Mouse (Mus musculus) layer of hippocampus, adult 8-10 months (tissue): ENCODE results near the gene A3galt2. TPM values are rescaled to one million over a fixed set of nuclear protein-coding genes. Genes with fewer than 3 reads are reported as not detected.

Source experiments
- DNase-seq, 2 experiments: peaks; one replicate each; pipeline ENCODE4 v3.0.0; 2022; ENCODE audit warnings: low spot score in 2 of 2
- total RNA-seq, 4 experiments: library from RNA; stranded (reverse); gene quantifications; 2 replicates each; pipeline ENCODE4 v1.2.4; 2022

The A3galt2 gene
- total RNA-seq, 4 experiments from 2014 or later = 0.13 to 0.53 (median 0.22) TPM

GRCm38 (mm10) chr4:128727721-128728430, 27.3 kb upstream of the A3galt2 start:
- no peak for DNase-seq

DNA sequence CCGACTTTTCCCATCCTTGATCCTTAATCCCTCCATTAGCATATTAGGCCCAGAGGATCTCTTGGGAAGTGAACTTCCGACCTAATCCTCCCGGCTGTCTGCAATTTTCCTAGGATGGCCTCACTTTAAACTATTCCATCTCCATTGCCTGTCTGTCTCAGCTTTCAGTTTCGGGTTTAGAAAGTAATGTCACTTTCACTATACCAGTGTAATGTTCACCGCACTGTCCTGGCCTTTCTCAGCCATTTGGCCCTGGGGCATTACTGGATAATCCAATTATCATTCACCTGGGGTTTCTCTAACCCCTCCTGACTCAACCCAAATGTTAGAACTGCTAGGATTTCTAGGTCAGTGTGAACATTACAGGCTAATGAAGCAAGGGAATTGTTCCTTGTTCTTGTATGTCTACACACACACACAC, 26.7 kb upstream of the A3galt2 start:
- no peak for DNase-seq

GRCm38 (mm10) chr4:128729033-128729708, 26.0 kb upstream of the A3galt2 start:
- no peak for DNase-seq

GRCm38 (mm10) chr4:128729709-128730037, 25.5 kb upstream of the A3galt2 start:
- no peak for DNase-seq

DNA sequence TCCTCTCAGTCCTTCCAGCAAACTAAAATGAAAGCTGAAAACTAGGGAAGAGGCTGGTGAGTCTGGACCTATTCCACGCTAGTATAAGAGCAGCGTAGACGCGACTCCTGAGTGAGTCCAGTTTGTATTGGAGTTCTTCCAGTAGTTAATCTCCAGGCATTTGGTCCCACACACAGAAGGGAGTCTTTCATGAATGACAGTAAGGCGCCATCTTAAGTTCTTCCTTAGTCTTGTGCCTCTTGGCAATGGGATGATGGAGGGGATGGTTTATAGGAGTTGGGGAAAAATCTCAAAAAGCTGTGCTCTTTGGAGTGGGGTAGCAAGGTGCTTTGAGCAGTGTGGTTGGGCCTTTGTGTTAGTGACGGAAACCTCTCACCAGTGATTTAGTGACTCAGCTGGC, 24.9 kb upstream of the A3galt2 start:
- DNase-seq = no peak

DNA sequence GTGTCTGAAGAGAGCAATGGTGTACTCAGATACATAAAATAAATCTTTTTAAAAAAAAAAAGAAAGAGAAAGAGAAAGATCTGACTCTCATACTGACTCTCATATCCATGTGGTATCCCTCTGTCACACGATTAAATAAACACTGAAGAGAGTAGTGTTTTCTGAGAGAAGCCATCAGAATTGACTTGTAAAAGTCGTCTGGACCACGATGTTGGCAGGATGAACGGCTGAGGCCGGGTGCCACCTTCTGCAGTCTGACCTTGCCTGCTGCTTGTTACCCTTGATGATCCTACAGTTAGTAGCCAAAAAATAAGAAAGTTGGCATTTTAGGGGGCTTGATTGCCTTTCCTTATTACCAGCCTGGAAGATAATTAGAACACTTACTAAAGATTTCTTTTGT, 22.4 kb upstream of the A3galt2 start:
- no peak for DNase-seq

GRCm38 (mm10) chr4:128733496-128733895, 21.7 kb upstream of the A3galt2 start:
- DNase-seq = no peak

DNA sequence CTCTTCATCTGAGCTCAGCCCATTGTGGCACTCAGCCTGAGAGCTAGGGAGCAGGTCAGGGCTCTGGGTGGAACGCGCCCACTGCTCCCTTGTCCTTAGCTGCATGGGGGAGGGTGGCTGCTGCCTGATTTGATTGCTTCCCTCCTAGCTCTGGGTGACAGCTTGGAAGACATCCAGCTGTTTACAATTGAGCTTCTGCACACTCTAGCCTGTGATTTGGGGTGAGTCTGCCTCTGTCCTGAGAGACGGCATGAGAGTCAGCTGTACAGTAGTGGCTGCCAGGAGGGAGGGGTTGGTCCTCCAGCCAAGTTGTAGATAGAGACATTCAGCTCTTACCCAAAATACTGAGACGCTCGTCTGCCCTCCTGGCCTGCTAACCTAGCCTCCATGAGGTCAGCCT, 20.9 kb upstream of the A3galt2 start:
- DNase-seq = peak; percentile 62 to 82

DNA sequence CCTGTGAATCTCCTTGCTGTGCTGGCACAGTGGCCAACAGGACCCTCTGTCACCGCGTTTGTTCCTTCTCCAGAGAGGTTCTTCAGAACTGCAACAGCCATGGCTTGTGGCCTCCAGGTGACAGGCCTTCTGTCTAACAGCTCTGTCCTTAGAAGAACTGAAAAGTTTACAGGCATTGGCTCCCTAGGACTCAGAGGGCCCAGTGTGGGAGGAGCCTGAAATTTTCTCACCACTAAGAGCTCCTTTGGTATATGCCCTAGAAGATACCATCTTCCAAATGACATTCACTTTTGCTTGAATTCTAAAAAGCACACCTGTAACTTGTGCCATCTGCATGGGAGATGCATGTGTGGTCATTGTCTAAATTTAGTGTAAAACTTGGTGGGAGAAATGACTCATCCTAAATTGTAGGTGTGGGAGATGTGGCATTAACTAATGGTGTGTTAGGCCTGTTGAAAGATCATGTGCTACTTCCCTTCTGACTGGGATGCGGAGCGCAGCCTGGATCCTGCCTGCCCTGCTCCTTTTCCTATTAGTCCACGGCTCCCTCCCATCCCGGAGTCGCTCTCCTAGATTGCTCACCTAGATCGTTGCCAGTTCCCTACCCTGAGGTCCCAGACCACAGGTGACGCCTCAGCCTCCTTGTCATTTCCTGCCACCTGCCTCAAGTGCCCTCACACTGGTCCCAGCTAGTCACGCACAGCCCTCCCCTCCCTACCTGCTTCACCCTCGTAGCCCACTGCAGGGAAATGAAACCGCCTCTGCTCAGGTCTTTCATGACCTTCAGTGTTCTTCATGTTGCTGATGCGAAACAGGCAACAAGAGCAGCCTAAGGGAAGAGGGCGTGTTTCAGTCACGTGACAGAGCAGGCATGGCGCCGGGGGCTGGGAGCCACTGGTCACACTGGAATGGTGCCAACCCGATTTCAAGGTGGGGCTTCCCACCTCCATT, 20.2 kb upstream of the A3galt2 start:
- DNase-seq = no peak

GRCm38 (mm10) chr4:128737137-128737589, 18.0 kb upstream of the A3galt2 start:
- no peak for DNase-seq

DNA sequence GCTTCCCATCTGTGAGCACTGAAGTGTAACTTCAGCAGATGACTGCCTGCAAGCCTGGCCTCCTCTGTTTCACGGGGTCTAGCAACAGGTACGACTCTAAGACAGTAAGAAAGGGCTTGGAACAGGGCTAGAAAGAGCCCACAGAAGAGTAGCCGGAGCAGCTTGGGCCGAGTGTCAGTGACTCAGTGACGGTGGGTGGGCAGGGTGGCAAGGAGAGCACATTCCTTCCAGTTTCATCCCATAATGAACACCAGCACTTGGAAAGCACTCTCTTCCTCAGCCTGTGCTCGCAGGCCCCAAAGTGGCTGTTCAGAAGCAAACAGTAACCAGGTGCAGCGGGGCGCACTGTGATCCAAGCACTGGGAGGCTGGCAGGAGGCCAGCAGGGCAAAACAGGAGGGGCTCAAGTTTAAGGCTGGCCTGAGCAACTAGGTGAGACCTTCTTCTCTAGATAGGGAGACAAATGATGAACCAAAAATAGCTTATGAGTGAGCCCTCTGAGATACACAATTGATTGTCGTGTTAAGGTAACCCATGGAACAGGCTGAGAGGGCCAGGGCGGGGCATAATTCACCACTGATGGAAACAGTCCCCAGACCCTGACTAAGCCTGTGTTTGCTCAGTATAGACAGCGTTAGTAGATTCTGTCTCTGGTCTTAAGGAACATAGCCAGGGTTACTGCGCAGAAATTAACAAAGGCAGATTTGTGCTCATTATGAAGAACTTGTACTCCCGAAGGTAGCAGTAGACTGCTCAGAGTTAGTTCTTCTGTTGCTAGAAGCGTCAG, 17.1 kb upstream of the A3galt2 start:
- no peak for DNase-seq

DNA sequence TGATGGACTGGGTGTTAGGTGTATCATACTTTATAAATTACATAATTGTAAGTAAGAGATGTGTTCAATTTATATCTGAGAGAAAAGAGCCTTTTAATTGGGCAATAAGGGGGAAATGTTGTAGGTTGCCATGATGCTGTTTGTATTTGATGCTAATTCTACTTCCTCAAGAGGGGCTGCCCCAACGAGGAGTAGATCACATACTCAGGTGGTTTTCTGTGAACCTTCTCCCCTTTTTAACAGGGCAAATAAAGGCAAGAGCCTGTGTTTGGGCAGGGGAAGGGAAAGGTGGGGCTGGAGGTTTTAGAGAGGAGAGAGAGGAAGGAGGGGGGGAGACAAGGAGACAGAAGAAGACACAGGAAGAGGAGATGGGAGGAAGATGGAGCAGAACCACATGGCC, 14.3 kb upstream of the A3galt2 start:
- no peak for DNase-seq

- no peak for DNase-seq
These were observed 13.3 kb upstream of the A3galt2 start for GRCm38 (mm10) chr4:128741906-128742305.

DNA sequence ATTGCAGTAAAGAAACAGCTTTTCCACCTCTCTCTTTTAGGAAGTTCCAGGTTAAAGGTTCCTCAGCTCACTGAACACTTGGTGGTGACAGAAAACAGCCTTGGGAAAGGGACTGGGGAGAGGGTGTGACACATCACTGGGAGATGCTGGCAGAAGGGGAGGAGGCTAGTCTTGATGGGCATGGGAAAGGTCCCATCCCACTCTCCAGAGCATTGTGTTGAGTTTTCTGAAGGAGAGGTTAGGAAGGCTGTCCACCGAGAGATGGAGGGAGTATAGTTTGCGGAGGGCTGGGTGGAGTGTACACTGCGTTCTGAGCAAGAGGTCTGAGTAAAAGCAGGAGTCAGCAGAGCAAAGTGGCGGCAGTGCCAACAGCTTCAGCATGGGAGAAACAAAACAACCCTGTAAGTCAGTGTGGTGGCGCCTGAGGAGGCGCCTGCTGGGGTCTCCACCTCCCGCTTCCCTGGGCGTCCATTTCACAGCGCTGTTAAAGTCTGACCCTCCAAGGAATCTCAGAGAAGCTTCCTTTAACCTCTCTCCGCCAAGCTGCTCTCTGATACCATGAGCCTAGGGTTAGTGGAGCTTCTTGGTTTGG, 12.7 kb upstream of the A3galt2 start:
- no peak for DNase-seq

DNA sequence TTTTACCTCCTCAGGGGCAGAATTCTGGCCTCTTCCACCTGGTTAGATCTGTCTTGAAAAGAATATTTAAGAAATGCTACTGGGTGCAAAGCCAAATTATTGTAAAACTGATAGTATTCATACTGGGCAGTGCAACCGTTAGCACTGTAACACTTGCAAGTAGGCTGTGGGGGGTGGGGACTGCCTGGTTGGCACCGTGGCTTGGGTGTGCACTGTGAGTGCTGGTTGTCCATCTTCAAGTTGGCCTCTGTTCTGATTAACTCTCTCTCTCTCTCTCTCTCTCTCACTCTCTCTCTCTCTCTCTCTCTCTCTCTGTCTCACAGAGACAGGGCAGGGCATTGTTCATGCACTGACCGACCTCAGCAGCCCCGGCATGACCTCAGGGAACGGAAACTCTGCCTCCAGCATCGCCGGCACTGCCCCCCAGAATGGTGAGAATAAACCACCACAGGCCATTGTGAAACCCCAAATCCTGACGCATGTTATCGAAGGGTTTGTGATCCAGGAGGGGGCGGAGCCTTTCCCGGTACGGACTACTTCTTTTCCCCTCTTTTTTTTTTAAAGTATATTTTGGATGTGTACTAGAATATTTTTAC, 12.0 kb upstream of the A3galt2 start:
- DNase-seq = no peak

DNA sequence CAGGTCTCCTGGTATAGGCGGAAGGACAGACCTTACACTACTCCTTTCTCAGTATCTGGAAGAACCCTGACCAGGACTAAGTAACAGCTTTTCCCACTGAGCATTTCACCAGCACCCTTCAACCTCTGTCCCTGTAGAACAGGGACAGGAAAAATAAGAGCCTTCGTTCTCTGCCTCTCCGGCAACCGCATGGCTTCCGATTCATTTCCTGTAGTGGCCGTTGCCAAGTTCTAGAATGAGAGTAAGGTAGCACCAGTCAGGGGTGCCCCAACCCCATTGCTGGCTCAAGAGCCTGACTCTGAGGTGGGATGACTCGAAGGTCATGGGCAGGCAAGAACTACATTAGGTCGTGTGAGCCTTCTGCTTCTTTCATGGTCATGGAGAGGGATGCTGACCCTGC, 10.0 kb upstream of the A3galt2 start:
- DNase-seq = no peak

DNA sequence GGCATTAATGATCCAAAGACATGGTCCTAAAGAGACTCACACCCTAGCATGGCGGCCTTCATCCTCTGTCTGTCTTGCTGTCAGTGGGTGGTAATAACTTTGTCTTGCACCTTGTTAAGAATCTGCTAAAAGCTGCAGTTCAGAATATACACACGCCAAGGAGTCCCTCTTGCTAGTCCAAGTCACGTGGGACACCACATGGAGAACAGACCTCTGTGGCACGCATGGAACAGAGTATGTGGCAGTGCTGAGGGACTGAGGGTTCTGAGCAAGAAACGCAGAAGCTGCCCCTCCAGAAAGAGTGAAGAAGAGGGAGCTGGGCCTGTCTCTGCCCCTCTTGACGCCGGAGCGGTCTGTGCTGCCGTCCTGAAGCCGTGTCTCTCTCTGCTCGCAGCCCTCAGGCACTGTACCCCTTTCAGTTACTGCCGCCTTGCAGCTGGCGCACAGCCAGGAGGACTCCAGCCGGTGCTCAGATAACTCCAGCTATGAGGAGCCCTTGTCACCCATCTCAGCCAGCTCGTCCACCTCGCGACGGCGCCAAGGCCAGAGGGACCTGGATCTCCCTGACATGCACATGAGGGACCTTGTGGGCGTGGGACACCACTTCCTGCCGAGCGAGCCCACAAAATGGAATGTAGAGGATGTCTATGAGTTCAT, 7.4 kb upstream of the A3galt2 start:
- DNase-seq = no peak

- no peak for DNase-seq
These were observed 6.9 kb upstream of the A3galt2 start for GRCm38 (mm10) chr4:128748309-128748708.

DNA sequence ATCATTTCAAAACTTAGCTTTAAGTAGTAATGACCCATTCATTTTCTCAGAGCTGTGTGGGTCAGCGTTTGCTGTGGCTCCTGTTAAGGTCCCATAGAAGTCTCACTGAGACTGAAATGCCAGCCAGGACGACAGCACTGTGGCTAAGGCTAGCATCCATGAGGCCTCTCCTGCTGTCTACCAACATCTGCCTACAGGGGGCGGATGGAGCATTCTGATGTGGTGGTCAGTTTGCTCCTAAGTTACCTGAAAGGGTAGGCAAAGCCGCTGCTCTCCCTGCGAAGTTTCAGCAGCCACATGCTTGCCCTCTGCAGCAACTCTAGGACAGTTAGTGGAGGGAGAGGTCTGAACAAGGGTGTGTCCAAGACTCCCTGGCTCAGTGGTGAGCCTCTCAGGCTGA, 4.2 kb upstream of the A3galt2 start:
- no peak for DNase-seq
